ENCODE assay signal across 16 mouse cellular contexts in genomic region chr2:105664996-105665395, GRCm38 (mm10). TPM values are rescaled to one million over a fixed set of nuclear protein-coding genes. Genes with fewer than 3 reads are reported as not detected.
"Had no signal": no experiment of that assay in that cellular context is flagged by ENCODE, and none has a peak within 500 bp of the region (broad histone marks: within the 10 kb centered on the region; RNA-seq: fewer than 3 reads in every experiment).

No protein-coding gene starts in this region.

- H3K9me3 ChIP-seq: kidney, embryonic 15.5 days; limb, embryonic 10.5 days; liver, embryonic 15.5 days; midbrain, embryonic 10.5 days; neural tube, embryonic 12.5 days had no signal

- H3K27ac ChIP-seq: kidney, embryonic 15.5 days; left cerebral cortex, adult 2 months; limb, embryonic 10.5 days; liver, embryonic 15.5 days; midbrain, embryonic 10.5 days; neural tube, embryonic 12.5 days had no signal

- ATAC-seq: lung, postnatal 0 days had no signal

- H3K4me3 ChIP-seq: kidney, embryonic 15.5 days; left cerebral cortex, adult 2 months; limb, embryonic 10.5 days; liver, embryonic 15.5 days; midbrain, embryonic 10.5 days; myocyte; neural tube, embryonic 12.5 days had no signal

- H3K36me3 ChIP-seq: kidney, embryonic 15.5 days; limb, embryonic 10.5 days; liver, embryonic 15.5 days; midbrain, embryonic 10.5 days; neural tube, embryonic 12.5 days had no signal

- DNase-seq: kidney, postnatal 14 days; lung, adult 2 months; lung, postnatal 36 days; right cerebral cortex, adult 18-20 months; thymus, adult 18-20 months; thymus, postnatal 14 days had no signal

- H3K4me2 ChIP-seq: kidney, embryonic 15.5 days; liver, embryonic 11.5 days; liver, embryonic 15.5 days; neural tube, embryonic 12.5 days had no signal

- H3K9ac ChIP-seq: kidney, embryonic 15.5 days; liver, embryonic 15.5 days; neural tube, embryonic 12.5 days had no signal

RNA-seq across cellular contexts. Expression of gene Pax6, which starts 3.7 kb away (rescaled TPM):
- total RNA-seq: megakaryocyte progenitor cell, adult 5-6 weeks had no signal
- polyA plus RNA-seq: liver, embryonic 15.5 days; lung, adult 2 months; lung, postnatal 0 days had no signal
